9 mouse cellular contexts compared by ENCODE assay signal in the genomic region with DNA sequence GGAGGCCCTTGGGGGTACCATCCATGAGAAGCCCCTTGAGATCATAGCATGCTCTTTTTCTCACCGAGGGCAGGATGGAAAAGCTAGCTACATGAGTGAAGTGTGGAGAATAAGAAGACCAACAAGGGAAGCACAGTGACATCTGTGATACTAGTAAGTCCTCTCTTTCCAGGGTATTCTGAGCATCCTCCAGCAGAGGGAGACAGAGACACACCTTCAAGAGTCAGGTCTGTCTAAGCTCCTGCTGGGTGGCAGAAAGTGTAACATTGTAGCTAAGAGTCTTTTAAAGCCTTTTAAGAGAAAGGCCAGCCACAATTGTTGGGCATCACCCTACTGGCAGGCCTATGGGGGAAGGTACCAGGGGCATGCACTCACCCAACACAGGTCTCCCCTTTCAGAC. TPM values are rescaled to one million over a fixed set of nuclear protein-coding genes. Genes with fewer than 3 reads are reported as not detected.
DNase-seq lines count a peak whose midpoint lies in the region; ATAC-seq lines count a peak whose summit lies in the region.
"Had no signal": no experiment of that assay in that cellular context is flagged by ENCODE, and none has a peak within 500 bp of the region (broad histone marks: within the 10 kb centered on the region; RNA-seq: fewer than 3 reads in every experiment).

No protein-coding gene starts in this region.

- 0 out of 2 replicates have a peak, but pooled peaks cover 3% of the 10 kb centered on the region for H3K9me3 ChIP-seq in hindbrain, embryonic 11.5 days (ENCODE audit: control insufficient read depth, low read length)
- peaks cover 26% of the 10 kb centered on the region for H3K9me3 ChIP-seq in hindbrain, embryonic 12.5 days (replicated peaks)

- no peaks in the 10 kb centered on the region for H3K4me1 ChIP-seq in hindbrain, embryonic 11.5 days (replicated peaks; ENCODE audit: control insufficient read depth, insufficient read depth, low read length)
- H3K4me1 ChIP-seq in hindbrain, embryonic 12.5 days = no peaks in the 10 kb centered on the region
- H3K4me1 ChIP-seq: embryonic facial prominence, embryonic 12.5 days had no signal

- no peak overlapping the region for H3K4me2 ChIP-seq in hindbrain, embryonic 11.5 days (replicated peaks; ENCODE audit: low read depth, low read length)
- no peak overlapping the region for H3K4me2 ChIP-seq in hindbrain, embryonic 12.5 days (replicated peaks)
- H3K4me2 ChIP-seq: embryonic facial prominence, embryonic 12.5 days had no signal

- DNase-seq in hindbrain, embryonic 11.5 days (ENCODE audit: low spot score) = peak; percentile 34
- peak; percentile 79 for DNase-seq in A20 (ENCODE audit: low read depth, low spot score)
- DNase-seq in Muller cell, postnatal 12 days (ENCODE audit: inconsistent ontology term) = peak; percentile 37
- DNase-seq in mesoderm, embryonic 11.5 days (ENCODE audit: low read depth, low spot score) = peak; percentile 12
- no peak for DNase-seq in urinary bladder, postnatal 36 days (ENCODE audit: low spot score in 2 of 2)
- no peak for DNase-seq in cerebellum, postnatal 36 days

- H3K27ac ChIP-seq in hindbrain, embryonic 11.5 days (ENCODE audit: low read depth, low read length) = no peak overlapping the region
- H3K27ac ChIP-seq in hindbrain, embryonic 12.5 days = no peak overlapping the region
- H3K27ac ChIP-seq: embryonic facial prominence, embryonic 12.5 days had no signal

- no peaks in the 10 kb centered on the region for H3K36me3 ChIP-seq in hindbrain, embryonic 11.5 days (ENCODE audit: control insufficient read depth, insufficient read depth, low read length)
- H3K36me3 ChIP-seq in hindbrain, embryonic 12.5 days = no peaks in the 10 kb centered on the region
- H3K36me3 ChIP-seq: embryonic facial prominence, embryonic 12.5 days had no signal

- no peak overlapping the region for H3K4me3 ChIP-seq in hindbrain, embryonic 11.5 days (ENCODE audit: low read depth, low read length)
- H3K4me3 ChIP-seq in hindbrain, embryonic 12.5 days = no peak overlapping the region
- H3K4me3 ChIP-seq: embryonic facial prominence, embryonic 12.5 days had no signal

- ATAC-seq in hindbrain, embryonic 11.5 days (ENCODE audit: low FRiP score) = no peak
- no peak for ATAC-seq in hindbrain, embryonic 12.5 days (ENCODE audit: low FRiP score)
- ATAC-seq in hematopoietic stem cell, adult 5-6 weeks (replicated peaks in 1 of 2; ENCODE audit: insufficient read depth in 1 of 2, low FRiP score in 2 of 2, low TSS enrichment in 1 of 2, low read depth in 1 of 2, poor library complexity in 2 of 2, severe bottlenecking in 2 of 2) = peak; percentile 71 to 87

- no peaks in the 10 kb centered on the region for H3K27me3 ChIP-seq in hindbrain, embryonic 11.5 days (ENCODE audit: control insufficient read depth, insufficient read depth, low read length)
- H3K27me3 ChIP-seq in hindbrain, embryonic 12.5 days = no peaks in the 10 kb centered on the region
- H3K27me3 ChIP-seq: embryonic facial prominence, embryonic 12.5 days had no signal

- H3K9ac ChIP-seq in hindbrain, embryonic 11.5 days (ENCODE audit: low read depth, low read length) = no peak overlapping the region
- no peak overlapping the region for H3K9ac ChIP-seq in hindbrain, embryonic 12.5 days
- H3K9ac ChIP-seq: embryonic facial prominence, embryonic 12.5 days had no signal

- WGBS in hindbrain, embryonic 11.5 days = 42% methylated on average over 1 of the region's 1 CpGs
- 59% methylated on average over 1 of the region's 1 CpGs for WGBS in hindbrain, embryonic 12.5 days

RNA-seq across cellular contexts. Expression of a gene that starts 43.8 kb away (rescaled TPM):
- 4.4 and 4.8 TPM in 2 replicates for polyA plus RNA-seq in hindbrain, embryonic 11.5 days (2014; fragmentation: Nextera tagmentation; extraction: Ambion mirVana)
- polyA plus RNA-seq in hindbrain, embryonic 12.5 days (2016; fragmentation: Nextera tagmentation; extraction: Ambion mirVana) = 8.8 and 9.0 TPM in 2 replicates
- total RNA-seq in hematopoietic stem cell, adult 5-6 weeks (2017) = 31.9 and 43.6 TPM in 2 replicates

Comparison
In these comparisons a context has a peak if more than half of its experiments do, and no peak if none do; other contexts are left out.
1. ATAC-seq: peak in hematopoietic stem cell, adult 5-6 weeks (2 of 2); none in hindbrain, embryonic 11.5 days (single experiment) and hindbrain, embryonic 12.5 days (single experiment).
2. DNase-seq: peak in hindbrain, embryonic 11.5 days (single experiment), A20 (single experiment), Muller cell, postnatal 12 days (single experiment) and mesoderm, embryonic 11.5 days (single experiment); none in urinary bladder, postnatal 36 days (0 of 2) and cerebellum, postnatal 36 days (0 of 2).